Mouse (Mus musculus) brain, embryonic 14.5 days (tissue): Measurements from ENCODE around the gene Tmtc4.

ENCODE experiments used
- CTCF ChIP-seq: fragments of 200-500 bp; IDR thresholded peaks from 2 replicates; pipeline ENCODE4 v1.5.1; 2012; ENCODE audit warnings: inconsistent platforms, mild to moderate bottlenecking, moderate library complexity, borderline replicate concordance; ENCODE audit not compliant: insufficient read depth, insufficient read length; ENCODE audit errors: extremely low read depth
- POLR2A ChIP-seq: fragments of 200-500 bp; IDR thresholded peaks from 2 replicates; pipeline ENCODE4 v1.6.1; 2012; ENCODE audit warnings: mild to moderate bottlenecking, inconsistent platforms, borderline replicate concordance; ENCODE audit not compliant: poor library complexity, insufficient read depth, insufficient read length, severe bottlenecking; ENCODE audit errors: extremely low read depth

DNA sequence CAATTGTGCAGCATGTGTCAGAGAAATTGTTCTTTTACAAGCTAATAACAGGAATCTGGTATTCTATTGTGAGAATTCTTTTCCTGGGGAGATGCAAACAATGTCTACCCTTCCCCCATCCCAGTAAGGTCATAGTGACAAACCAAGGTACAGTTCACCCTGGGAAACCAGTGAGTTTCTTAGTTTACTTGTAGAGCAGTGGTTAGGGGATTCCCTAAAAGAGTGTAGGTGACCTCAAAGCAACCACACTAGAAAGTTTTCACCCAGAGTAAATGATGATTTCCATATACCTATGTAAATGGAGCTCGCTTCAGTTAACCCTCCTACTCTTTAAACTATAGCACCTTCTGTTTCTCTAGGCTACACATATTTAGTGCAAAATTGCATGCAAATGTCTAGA is 13.6 kb upstream of the Tmtc4 start:
- no peak for TF ChIP-seq CTCF
- no peak for TF ChIP-seq POLR2A
